Mouse (Mus musculus) gastrocnemius, adult 2 months (tissue): Measurements from ENCODE around the gene Tcerg1l. TPM values are rescaled to one million over a fixed set of nuclear protein-coding genes. Genes with fewer than 3 reads are reported as not detected.

Experiments used
- DNase-seq: peaks from one replicate; pipeline ENCODE4 v3.0.0; 2022
- H3K27ac ChIP-seq: fragments of 200-600 bp; 2 replicates; pipeline ENCODE4 v1.8.1; 2022; ENCODE audit warnings: mild to moderate bottlenecking
- H3K4me3 ChIP-seq: fragments of 200-600 bp; 2 replicates; pipeline ENCODE4 v1.8.1; 2022; ENCODE audit warnings: mild to moderate bottlenecking, moderate library complexity
- CTCF ChIP-seq: fragments of 200-600 bp; IDR thresholded peaks from 2 replicates; pipeline ENCODE4 v1.8.1; 2022; ENCODE audit warnings: antibody characterized with exemption, mild to moderate bottlenecking, moderate library complexity
- intact Hi-C: fragments of 180-260 bp; cut with DNase I; formaldehyde crosslinking; loops from one replicate; pipeline ENCODE4 v1.15.1; 2025
- total RNA-seq, 2 experiments: library from RNA; stranded (reverse); gene quantifications; 2 replicates each; pipeline ENCODE4 v1.2.3; 2021

Gene Tcerg1l
- total RNA-seq, 2 experiments from 2014 or later = not detected

DNA sequence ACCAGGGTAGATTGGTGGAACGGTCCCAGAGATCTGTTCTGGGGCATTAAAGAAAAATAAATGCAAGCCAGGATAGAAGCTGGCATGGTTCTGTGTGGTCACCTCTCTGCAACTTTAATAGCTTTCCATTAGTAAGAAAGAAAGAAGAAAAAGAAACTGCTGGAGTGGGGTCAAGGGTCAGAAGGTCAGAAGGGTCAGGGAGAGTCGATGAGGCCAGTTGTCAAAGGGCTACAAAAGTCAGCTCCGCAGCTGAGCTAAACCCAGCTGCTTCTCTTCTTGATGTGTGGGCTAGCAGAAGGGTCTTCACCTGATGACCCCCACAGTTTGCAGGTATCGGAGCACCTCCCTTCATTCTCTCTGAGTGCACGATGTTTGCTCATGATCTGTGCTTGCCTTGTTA is 59.6 kb downstream of the Tcerg1l start:
- no peak for DNase-seq
- no peak for TF ChIP-seq CTCF
- no peak overlapping the region for H3K4me3 ChIP-seq
- intact Hi-C loops = no loop called here
- no peak overlapping the region for H3K27ac ChIP-seq

DNA sequence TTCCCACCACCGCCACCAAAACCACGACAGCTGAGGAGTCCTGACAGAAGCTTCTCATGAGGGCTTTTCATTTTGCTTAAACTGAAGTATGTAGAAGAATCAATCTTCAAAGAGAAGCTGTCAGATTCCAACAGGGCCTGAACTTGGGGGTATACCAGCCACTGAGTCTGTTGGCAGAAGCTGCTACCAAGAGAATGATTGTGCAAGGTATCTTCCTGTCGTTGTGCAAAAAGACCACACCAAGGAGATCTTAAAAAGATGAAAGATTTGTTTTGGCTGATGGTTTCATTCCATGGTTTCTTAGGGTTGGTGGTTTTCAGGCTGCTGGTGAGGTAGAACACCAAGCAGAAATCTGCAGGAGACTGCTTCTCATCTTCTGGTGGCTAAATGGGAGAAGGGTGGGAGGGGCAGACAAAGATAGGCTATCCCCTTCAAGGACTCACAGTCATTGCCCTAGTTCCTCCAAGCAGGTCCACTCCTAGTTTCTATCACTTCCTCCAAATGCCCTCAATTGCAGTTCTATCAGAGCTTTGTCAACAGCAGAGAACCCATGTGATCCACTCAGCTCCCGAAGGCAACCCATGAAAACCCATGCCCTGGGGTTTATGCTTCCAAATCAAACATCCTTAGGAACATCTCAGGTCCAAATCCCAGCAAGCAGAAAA is 64.9 kb downstream of the Tcerg1l start:
- intact Hi-C loops = no loop called here
- TF ChIP-seq CTCF = no peak
- H3K4me3 ChIP-seq = no peak overlapping the region
- DNase-seq = no peak
- no peak overlapping the region for H3K27ac ChIP-seq

- Histone ChIP-seq H3K27ac (no peak overlapping the region), H3K4me3 (no peak overlapping the region)
- TF ChIP-seq CTCF = no peak
- DNase-seq = no peak
- intact Hi-C loops = no loop called here
Measured at GRCm38 (mm10) chr7:138331266-138331665, 66.3 kb downstream of the Tcerg1l start.

DNA sequence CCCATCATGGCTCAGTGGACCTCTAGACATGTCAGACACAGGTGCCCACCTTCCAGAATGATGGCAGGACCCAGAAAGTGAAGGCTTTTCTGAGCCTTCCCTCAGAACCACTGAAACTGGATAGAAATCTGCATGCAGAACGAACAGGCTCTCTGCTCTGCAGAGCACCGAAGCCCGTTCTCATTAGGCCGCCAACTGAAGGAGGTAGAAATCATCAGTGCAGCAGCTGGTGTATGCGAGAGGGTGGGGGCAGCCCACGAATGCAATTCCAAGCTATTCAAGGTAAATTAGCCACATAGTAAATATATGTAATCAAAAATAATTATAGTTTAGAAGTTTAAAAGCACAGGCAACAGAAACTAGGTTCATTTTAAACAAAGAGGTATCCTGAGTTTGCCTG is 68.9 kb downstream of the Tcerg1l start:
- Histone ChIP-seq H3K27ac (no peak overlapping the region), H3K4me3 (no peak overlapping the region)
- TF ChIP-seq CTCF = no peak
- intact Hi-C loops = no loop called here
- DNase-seq = no peak

DNA sequence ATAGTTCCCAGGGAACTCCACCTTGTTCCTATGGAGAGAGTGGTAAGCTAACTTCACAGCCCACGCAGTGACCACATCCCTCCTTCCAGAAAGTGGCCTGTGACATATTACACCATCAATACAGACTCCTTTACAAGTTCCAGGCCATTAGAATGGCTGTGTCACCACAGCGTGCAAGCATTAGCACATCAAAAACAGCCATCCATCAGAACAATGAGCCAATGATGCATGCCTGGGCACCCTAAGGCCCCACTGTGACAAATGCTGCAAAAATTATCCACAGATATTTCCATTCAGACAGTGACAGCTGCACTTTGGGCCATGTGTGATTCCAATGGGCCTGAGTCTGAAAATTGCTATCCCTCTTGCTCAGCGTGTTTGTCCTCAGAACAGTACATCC is 70.8 kb downstream of the Tcerg1l start:
- no peak overlapping the region for H3K4me3 ChIP-seq
- intact Hi-C loops = no loop called here
- TF ChIP-seq CTCF = no peak
- DNase-seq = no peak
- H3K27ac ChIP-seq = no peak overlapping the region

DNA sequence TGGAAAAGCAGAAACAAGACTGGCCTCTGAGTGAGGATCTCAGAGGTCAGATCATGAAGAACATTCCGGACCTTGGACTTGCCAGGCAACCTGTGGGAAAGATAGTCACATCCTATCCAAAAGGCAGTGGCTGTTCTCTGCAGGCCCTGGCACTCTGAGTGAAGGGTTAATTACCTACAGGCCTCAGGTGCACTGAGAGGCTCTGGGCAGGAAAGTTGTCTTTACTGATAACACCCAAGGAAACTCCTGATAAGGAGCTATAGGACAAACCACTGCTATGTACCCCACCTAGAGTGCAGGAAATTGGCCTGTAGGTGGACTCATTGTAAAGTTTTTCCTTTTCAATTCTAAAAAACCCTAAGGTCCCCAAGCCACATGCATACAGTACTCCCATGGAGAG is 83.8 kb downstream of the Tcerg1l start:
- intact Hi-C loops = no loop called here
- Histone ChIP-seq H3K4me3 (no peak overlapping the region), H3K27ac (no peak overlapping the region)
- no peak for DNase-seq
- no peak for TF ChIP-seq CTCF

GRCm38 (mm10) chr7:138306126-138306525 is 91.4 kb downstream of the Tcerg1l start:
- intact Hi-C loops = no loop called here
- no peak overlapping the region for H3K4me3 ChIP-seq
- no peak overlapping the region for H3K27ac ChIP-seq
- TF ChIP-seq CTCF = no peak
- DNase-seq = no peak

- Histone ChIP-seq H3K4me3 (no peak overlapping the region), H3K27ac (no peak overlapping the region)
- no peak for TF ChIP-seq CTCF
- intact Hi-C loops = no loop called here
- no peak for DNase-seq
Measured at GRCm38 (mm10) chr7:138284790-138285189, 112.7 kb downstream of the Tcerg1l start.

DNA sequence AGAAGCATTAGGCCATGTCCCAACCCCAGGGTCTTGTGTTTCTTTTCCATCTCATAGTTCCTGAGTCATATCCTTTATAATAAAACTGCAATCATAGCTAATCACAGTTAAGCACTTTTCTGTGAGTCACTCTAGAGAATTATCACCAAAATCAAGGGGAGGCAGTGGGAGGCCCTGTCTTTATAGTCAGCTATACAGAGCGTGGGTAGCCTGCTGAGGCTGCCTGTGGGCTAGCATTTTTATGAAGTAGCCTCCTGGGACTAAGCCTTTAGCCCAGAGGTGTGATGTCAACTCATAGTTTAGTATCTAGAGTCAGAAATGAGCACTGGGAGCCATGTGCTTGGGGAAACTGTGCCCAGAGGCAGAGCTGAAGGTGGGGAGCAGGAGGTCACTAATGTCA is 122.3 kb downstream of the Tcerg1l start:
- intact Hi-C loops = no loop called here
- TF ChIP-seq CTCF = no peak

GRCm38 (mm10) chr7:138271328-138271727 is 126.2 kb downstream of the Tcerg1l start:
- DNase-seq = no peak
- Histone ChIP-seq H3K27ac (no peak overlapping the region), H3K4me3 (no peak overlapping the region)
- no peak for TF ChIP-seq CTCF
- intact Hi-C loops = no loop called here

More for the DNA sequence above, 122.3 kb downstream of the Tcerg1l start:
- DNase-seq = no peak
- Histone ChIP-seq H3K4me3 (no peak overlapping the region), H3K27ac (no peak overlapping the region)

DNA sequence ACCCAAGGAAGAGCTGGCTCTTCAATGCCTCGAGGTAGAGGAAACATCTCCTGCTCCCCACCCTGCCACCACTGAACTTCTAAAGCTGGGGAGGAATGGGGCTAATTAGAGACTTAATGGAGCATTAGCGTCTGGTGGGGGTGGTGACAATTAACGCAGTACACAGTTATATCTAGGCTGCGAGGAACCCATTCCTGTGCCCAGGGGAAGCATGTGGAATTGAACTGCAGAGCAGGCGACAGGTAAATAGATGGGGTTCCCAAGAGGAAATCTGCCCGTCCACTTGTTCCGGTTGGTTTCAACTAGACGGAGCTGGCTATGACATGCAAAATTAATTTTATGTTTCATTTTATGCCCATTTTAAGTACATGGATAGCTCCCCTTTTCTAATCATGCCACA is 128.1 kb downstream of the Tcerg1l start:
- intact Hi-C loops = no loop called here
- TF ChIP-seq CTCF = no peak
- H3K27ac ChIP-seq = no peak overlapping the region
- DNase-seq = no peak
- no peak overlapping the region for H3K4me3 ChIP-seq

DNA sequence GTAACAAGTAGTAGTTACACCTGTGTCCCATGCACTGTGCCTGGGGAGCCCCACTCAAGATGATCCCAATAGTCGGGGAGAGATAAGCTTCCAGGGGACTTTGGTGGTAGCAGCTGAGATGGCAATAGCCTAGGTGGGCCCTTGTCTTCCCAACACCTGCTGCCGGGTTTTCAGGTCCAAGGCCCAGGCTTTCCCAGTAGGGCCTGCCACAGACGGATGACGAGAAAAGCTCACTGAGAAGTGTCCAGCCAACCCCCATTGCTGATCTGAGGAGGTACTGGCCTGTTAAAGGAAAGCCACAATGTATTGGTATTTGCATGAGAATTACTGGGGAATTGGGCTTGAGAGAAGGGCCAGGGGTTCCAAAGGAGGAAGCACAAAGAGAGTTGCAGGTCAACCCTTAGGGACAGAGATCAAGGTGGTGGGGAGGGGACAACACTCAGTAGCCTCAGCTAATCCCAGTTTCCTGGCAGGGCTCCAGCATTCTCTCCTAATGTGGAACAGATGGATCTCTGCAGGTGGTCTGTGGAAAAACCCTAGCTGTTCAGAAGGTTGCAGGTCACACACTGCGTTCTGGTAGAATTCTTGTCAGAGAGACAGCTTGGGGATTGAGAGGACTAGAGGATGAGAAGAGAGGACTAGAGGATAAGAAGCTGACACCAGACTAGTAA is 129.4 kb downstream of the Tcerg1l start:
- DNase-seq = no peak
- no peak overlapping the region for H3K4me3 ChIP-seq
- H3K27ac ChIP-seq = no peak overlapping the region
- intact Hi-C loops = no loop called here
- TF ChIP-seq CTCF = no peak

DNA sequence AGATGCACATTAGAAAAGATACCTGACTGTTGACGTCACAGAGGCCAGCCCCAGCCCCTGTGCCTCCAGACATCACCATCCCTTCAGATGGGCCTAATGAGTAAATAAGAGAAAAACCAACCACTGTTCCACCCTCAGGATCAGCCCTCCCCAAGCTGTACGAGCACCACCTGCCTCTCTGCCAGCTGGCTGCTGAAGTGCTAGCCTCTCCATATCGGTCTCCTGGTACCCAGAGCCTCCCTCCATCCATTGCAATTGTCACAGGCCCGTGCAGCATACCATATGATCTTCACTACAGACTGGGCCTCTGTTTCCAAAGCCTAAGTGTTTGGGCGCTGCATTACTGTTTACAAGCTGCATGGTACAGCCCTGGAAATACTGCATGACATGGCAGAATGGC is 148.9 kb downstream of the Tcerg1l start:
- Histone ChIP-seq H3K4me3 (no peak overlapping the region), H3K27ac (no peak overlapping the region)
- TF ChIP-seq CTCF = no peak
- intact Hi-C loops = loop anchor here (5.0 kb wide), 1 partner anchor 714 kb away; no protein-coding TSS in a partner anchor
- DNase-seq = no peak

GRCm38 (mm10) chr7:138248176-138248575 is 149.4 kb downstream of the Tcerg1l start:
- intact Hi-C loops = loop anchor here (5.0 kb wide), 1 partner anchor 714 kb away; no protein-coding TSS in a partner anchor
- no peak overlapping the region for H3K4me3 ChIP-seq
- no peak overlapping the region for H3K27ac ChIP-seq
- DNase-seq = no peak
- peak; percentile 15; the same call in 1 of the 2 replicates for TF ChIP-seq CTCF
